Mouse (Mus musculus) spleen, postnatal 10 days (tissue): ENCODE data around the gene Lrmda.

Experiments
- DNase-seq, 2 experiments: peaks; one replicate each; pipeline ENCODE4 v3.0.0; 2021 to 2022; ENCODE audit warnings: low spot score in 2 of 2

The Lrmda gene

DNA sequence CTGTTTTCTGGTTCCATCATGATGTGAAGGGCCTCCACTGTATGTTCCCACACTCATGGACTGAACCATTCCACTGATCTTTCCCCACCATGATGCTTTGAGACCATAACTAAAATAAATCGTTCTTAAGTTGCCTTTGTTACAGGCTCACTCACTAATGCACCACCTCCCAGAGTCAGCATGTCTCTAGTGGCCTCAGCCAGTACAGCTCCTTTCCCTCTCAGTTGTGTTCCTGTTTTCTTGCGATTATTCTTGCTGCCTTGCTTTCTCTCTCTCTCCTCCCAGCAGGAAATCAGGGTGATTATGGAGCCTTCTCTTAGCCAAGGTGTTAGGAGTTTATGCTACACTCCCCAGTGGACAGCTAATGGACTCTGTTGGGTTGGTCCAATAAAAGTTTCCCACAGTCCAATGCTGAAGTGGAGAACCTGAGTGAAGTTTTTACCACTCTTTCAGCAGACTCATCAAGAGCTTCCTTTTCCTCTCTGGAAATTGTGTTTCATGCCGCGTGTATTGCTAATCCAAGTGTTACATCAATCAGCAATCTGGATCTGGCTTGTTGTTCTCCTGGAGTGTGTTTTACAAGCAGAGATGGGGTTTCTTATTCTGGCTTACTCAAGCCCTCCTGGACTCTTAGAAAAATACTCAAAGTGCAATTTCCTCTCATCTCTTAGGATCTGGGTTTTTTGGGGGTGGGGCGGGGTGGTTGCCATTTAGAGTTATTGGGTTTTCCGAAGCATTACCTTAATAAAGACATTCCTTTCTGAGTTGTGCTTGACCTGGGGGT lies 490.4 kb downstream of the Lrmda start:
- no peak for DNase-seq

DNA sequence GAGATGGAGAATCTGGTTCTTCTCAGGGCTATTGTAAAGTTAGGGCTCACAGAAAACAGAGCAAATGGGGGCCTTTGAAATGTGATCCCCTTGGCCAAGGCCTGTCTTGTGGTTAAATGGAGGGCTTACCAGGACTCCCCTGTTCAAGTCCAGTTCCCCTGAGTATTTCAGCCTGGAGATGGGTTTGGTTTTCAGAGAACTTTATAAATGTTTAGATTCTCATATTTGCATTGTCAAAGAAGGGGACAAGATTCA lies 490.9 kb downstream of the Lrmda start:
- DNase-seq = no peak

DNA sequence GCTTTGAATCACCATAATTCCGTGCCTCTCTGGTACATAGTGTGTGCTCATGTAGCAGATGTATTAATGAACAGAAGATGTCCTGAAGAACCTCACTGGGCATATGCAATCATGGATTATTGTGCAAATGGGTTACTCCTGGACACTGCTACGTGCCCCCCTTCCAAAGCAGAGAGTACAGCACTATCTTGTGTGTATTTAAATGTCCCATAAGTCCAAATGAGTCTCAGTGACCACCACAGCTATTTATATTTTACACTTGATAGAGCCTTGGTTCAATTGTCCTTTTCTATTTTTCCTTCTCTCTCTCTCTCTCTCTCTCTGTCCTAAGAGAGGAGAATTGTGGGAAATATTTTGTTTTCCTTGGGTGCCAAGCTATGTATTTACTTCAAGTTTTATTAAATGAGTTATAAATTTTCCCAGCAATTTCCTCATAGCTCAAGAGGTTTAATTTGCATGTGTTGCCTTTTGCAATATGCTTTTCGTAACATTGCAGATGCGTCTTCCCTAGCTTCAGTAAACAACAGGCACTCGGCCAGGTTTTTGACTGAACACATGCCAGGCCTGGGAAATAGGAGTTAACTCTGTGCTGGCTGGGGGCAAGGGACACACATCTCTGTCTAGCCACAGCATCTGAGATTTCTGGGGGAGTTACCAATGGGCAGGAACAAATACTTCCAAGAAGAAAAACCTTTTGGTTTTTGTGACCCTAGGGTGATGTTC lies 495.0 kb downstream of the Lrmda start:
- peak in 1 of 2 experiments; percentile 14 for DNase-seq

DNA sequence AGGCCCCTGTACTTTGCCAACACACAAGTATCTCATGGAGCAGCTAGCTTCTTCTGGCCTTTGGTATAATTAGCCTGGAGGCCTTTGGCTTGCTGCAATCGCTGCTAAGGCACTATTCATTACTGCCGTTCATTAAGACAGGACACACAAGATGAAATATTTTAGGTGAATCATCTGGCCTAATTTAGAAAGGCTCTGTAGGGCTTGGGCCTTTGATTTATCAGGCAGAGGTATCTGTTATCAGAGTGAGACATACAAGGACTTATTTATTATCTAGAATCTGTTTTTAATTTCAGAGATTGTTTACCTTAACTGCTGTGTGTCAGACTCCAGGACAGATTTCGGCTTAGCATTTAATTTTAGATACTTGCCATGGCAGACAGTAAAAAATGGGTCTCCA lies 511.2 kb downstream of the Lrmda start:
- DNase-seq = no peak

DNA sequence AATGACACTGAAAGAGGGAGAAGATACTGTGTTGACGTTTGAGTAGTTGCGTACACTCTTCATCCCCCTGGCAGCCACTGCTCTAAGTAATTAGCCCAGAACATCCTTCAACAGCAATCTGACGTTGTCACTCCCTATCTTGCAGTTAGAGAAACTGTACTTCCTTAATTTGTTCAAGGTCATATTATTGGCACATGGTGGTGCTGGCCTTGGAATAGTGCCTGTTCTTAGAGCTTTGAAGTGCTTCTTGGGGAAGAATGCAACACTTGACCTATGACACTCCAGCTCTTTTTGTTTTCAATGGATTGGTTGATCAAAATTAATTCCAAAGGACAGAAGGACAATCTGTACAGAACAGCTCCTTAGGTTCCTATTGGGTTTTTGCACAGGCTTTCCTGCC lies 514.0 kb downstream of the Lrmda start:
- DNase-seq = no peak

DNA sequence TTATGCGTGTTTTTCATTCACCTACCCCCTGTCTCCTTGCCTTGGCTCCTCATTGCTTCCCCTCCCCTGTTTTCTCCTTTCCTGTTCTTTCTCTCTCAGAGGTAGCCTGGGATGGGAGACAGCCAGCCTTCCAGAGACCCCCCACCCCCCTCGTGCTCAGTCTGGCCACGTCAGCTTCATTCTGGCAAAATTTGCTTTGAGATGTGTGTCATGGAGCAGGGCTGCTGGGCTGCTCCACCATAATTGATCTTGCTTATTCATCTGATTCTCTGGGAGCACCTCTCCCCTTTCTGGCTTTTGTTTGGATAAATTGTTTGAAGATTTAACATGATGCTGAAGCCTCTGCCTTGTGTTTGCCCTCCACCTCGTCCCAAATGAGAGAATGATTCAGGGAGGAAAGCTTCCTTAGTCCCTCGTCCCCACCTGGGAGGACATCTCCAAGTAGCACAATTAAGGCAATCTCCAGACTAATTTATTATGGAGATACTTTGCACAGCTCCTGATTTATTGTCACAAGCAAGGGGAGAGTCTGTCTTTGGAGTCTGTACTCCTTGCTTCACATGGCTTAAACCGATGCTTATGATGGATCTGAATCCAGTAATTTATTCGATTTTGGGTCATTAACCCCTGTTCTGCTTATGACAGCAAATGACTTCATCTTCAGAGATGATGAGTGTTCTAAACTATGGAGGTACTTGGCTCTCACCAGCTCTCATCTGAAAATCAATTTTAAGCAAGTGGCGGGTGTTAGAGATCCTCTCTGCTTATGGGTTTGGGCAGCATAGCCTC lies 526.6 kb downstream of the Lrmda start:
- no peak for DNase-seq

DNA sequence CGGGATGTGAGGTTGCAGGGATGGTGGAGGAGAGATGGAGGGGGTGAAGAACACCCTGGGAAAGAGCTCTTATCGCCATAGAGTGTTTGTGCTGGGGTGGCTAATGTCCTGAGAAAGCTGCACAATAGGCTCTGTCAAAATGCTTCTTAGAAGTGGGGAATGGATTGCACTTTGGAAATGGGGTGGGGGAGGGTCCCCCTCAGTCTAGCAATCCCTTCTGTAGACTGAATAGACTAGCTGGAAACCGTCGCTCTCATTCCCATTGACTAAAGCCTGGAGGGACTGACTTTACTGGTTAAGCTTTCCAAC lies 527.1 kb downstream of the Lrmda start:
- DNase-seq = no peak

DNA sequence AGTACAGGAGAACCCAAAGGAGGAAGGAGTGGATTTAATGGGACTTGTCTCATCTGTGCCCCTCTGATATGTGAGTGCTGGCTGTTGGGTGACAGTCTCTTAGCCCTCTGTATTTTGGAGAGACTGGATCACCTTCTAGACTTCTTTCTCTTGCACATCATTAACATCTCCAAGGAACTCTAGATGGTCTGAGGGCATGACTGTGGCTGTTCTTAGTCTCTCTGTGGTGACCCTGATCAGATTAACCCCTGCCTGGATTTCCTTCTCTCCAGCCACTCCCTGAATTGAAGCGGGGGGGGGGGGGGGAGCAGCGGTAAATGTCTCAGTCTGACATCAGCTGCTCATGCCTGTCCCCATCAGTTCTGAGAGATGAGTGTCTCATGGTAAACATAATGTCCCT lies 528.8 kb downstream of the Lrmda start:
- DNase-seq = no peak

DNA sequence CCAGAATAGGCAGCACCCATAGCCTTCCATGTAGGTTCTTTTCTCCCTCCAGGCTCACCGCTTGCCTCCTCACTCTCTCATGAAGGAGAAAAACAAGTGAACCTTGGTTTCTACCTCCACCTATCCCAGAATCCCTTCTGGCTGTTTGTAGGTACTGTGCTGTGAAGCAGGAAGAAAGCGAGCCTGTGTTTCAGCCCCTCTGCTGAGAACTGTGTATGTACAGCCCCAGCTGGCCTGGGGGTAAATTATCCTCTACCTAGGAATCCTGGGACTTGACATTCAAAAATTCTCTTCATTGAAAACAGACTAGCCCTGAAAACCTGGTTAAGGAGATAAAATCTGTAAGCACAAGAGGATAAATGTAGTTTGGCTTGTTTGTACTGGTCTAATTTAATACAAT lies 529.7 kb downstream of the Lrmda start:
- DNase-seq = no peak

DNA sequence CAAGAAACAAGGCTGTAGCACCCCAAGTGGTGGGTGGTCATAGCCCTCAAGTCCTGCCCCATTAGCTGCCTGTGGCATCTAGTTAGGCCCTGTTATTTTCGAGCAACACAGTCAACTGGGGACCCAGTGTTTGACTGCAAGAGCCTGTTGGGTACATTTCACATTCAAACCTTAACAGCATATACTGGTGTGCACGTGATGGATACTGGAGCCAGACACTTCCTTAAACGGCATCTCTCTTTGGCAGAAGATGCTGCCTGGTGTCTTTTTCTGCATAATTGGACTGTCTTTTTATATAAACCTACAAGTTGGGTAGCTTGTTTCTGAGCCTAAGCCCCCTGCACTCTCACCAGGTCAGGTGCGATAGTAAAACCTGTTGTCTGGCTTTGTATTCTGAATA lies 532.8 kb downstream of the Lrmda start:
- DNase-seq = no peak

DNA sequence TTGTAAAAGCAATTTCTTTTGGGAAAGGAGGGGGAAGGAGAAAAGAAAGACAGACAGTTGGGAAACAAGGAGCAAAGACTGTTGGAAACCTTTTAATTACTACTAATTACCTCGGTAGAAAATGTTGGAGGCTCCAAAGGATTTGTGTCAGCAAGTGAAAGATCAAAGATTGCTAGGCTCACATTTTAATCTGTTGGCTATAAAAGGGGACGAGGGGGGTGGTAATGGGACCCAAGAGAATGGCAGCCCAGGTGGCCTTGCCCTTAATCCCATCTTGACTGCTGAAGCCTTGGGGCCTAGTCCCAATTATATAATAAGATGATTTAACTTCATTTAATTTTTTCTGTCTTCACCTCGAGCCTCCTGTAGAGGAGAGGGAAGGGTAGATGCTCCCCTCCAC lies 533.3 kb downstream of the Lrmda start:
- DNase-seq = no peak

DNA sequence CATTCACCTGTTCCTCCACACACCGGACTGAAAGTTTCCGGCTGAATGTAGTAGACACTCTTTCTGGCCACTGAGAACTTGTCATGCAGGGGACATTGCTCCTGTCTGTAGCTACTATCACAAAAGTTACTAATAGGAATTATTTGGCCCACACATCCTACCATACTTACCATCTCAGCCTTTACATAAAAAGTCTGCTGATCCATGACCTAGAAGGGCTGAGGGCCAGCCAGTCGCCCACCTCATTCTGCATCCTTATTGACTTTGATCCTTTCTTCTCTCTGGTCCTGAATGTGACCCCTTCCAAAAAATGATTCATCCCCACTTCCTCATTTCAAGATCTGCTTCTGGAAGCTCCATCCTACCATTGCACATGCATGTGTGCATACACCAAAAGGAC lies 534.2 kb downstream of the Lrmda start:
- no peak for DNase-seq

DNA sequence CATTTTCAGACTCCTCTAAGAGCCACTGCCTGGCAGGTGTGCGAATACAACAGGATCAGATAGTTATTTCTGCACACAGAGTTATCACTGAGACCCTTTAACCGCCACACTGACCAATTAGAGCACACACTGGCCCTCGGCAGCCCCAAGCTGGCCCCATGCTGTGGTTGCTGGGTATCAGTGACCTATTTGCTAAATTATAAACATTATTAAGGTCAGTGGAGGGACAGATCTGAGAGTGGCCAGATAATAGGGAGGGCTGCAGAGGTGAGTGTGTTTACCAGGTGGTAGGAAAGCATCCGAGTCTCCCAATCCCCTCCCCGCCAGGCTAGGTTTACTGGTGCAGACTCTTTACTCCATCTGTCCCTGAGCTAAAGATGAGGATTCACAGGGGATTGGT lies 553.0 kb downstream of the Lrmda start:
- DNase-seq = no peak

DNA sequence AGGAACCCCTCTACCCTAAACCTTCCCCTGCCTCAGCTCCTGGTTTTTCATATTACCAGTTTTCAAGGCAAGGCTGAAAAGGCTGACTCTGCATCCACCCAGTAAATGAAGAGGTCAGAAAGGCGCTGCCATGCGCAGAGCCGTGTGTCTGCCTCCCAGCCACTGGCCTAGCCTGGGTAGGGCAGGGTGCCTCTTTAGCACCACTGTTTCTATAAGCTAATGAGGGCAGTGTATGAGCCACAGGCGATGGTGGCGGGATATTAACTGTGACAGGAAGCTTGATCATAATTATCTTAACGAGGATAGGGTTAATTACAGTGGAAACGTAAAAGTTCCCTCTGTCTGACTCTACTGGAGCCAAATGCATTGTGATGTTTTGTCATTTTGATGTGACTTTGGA lies 554.1 kb downstream of the Lrmda start:
- no peak for DNase-seq

DNA sequence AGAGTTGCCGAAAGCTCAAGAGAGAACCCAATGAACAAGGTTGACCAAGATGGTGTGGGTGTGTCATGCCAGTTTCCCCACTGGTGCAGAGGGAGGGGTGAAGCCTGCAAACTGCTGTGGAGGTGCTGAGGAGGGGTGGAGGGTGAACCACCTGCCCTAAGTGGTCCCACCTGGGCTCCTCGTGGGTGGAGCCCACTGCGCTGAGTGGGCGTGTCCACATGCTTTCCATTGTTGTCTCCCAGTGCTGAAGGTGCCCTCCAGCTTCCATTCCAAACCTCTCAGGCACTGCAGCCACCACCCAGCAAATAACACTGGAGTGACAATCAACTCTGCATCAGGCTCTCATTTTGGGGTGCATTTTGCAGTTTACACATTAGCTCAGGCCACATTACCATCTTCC lies 554.5 kb downstream of the Lrmda start:
- DNase-seq = no peak

DNA sequence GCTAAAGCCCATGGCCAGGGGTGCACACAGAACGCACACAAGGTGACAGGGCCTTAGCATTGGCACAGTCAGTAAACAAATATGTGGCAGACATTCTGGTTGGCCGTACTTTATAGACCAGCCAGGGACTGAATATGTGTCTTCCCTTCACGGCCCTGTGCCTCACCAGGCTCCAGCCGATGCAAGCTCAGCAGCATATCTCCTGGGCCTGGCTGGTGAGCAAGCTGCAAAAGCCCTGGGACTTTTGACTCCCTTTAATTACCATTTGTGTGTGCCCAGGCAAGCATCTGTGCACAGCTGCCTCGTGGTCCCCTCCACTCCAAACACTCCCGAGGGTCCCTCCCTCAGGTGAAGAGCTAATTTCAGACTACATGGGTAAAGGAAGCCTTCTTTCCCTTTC lies 556.9 kb downstream of the Lrmda start:
- DNase-seq = no peak

DNA sequence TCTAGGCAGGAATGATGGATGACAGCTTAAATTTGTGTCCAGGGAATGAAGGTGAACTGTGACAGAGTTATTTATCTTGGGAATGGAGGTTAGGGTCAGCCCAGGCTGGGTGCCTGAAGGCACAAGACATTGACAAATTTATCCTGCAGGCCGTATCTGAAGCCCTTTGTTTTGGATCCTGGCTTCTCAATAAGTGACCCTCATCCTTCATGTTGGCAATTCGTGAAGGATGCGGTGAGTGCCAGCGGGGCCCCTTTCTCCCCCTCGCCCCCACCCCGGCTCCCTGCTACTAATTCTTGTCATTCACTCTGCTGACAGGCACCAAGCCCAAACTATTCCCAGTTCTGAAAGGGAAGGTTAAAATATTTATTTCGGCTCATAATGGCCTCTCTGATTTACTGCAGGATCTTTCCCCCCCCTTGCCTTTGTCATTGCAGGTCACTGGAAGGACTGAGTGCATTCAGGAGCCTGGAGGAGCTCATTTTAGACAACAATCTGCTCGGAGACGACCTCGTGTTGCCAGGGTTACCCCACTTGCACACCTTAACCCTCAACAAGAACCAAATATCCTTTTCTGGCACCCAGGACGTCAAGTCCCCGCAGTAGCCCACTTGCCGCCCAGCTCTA lies 558.0 kb downstream of the Lrmda start:
- DNase-seq = no peak

DNA sequence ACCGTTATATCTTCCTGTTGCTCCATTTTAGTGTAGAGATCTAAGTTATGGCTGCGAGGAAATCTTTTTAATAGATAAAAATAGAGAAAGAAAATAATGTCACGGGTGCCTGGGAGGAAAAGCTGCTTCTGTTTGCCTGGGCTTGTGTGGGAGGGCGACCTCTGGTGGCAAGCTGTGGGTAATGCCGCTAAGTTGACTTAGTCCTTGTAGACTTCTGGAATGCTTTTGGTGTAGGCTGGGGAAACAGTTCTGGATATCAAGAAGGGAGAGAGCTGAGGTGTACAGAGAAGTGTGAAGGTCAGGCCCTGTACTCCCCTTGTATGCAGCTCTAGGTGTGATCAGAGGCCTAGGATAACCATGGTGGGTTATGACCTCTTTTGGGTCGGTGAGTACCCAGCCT lies 558.7 kb downstream of the Lrmda start:
- peak; percentile 29 to 73 for DNase-seq

DNA sequence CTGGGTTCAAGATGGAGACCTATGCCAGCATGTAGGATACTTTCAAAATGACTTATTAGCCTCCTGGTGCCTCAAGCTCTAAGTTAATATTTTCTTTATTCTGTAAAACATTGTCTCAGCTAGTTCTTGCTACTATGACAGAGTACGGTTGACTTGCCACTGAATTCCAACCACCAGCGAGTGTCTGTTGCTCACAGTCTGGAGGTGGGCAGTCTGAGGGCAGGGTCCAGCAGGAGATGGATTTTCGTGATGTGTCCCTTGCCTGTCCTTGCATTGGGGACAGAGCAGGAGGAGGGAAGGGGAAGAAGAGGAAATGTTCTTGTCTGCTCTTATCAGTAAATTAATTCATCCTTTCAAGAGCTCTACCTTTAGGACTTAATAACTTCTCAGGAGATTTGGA lies 559.5 kb downstream of the Lrmda start:
- no peak for DNase-seq

DNA sequence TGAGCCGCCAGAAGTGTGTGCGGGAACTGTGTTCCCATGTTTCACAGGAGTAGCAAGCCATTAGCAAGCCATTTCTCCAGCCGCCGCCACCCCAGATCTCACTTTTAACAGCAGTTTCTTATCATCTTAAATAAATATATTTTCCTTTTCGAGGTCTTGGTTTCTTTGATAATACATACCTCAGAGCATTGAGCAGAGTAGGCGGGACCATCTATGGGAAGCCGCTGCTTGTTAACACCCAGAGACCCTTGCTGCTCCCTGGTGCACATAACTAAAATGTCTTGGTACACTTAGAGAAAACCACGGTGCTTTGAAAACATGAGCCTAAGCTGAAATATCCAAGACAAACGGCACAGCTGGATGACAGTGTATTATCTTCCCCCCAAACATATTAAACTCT lies 562.6 kb downstream of the Lrmda start:
- DNase-seq = no peak

DNA sequence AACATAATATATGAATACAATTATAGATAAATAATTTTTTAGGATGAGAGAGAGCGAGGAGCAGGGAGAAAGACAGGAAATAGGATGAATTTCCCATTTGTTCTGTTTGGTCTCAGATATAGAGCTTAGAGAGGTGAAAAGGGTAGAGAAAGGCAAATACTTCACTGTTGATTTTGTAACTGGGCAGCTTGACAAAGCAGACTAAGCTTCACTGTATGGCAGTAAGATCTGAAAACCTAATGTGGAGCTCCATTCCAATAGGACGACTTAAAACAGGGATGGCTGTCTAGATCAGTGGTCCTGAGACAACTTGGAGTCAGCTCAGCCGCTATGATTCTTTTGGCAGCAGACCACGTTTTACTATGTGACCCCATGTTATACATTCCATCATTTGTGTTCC lies 566.8 kb downstream of the Lrmda start:
- DNase-seq = no peak

DNA sequence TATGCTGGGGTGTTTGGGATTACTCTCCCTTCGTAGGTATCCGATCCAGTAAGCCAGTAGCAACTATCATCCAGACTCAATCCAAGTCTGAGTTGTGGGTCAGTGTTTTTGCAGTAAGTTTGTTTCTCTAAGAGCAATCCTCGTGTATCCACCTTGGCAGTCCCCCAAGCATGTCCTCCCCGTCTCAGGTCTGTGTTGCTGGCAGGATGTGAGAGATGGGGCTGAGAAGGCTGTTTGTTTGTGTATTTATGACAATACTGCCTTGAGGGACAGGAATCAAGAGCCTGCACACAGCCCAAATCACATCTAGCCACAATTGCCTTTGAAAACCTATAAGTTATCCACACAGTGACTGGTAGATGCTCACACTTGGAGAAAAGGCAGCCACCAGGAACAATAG lies 567.3 kb downstream of the Lrmda start:
- DNase-seq = no peak
